Mouse (Mus musculus) intestine, postnatal 0 days (tissue): ENCODE measurements at regions not wholly inside any gene's neighbourhood (a gene's known extent, or its start where the extent isn't known, plus 50 kb on each side); places are given as distances from the start of the nearest gene placed in this dataset.

Source experiments
- ATAC-seq: fragments of 200-750 bp; cut with Nextera tagmentation; 2 replicates; pipeline ENCODE4 v1.8.0; 2017; ENCODE audit warnings: mild to moderate bottlenecking, moderate TSS enrichment, moderate library complexity
- H3K27ac ChIP-seq: fragments of 300-500 bp; sonication (generic); 2 replicates; pipeline ENCODE4 v1.5.1; 2014; ENCODE audit warnings: mild to moderate bottlenecking, low read depth, low read length, moderate library complexity
- H3K27me3 ChIP-seq: fragments of 300-500 bp; sonication (generic); replicated peaks from 2 replicates; pipeline ENCODE4 v1.6.1; 2014; ENCODE audit warnings: low read length, mixed read lengths; ENCODE audit not compliant: control insufficient read depth, insufficient read depth
- H3K36me3 ChIP-seq: fragments of 300-500 bp; sonication (generic); 2 replicates; pipeline ENCODE4 v1.6.1; 2014; ENCODE audit warnings: mild to moderate bottlenecking, moderate library complexity; ENCODE audit not compliant: control insufficient read depth, insufficient read depth
- H3K4me1 ChIP-seq: fragments of 300-500 bp; sonication (generic); replicated peaks from 2 replicates; pipeline ENCODE4 v1.6.1; 2014; ENCODE audit warnings: antibody characterized with exemption, low read length, mixed read lengths; ENCODE audit not compliant: control insufficient read depth, insufficient read depth
- H3K4me2 ChIP-seq: fragments of 300-500 bp; sonication (generic); replicated peaks from 2 replicates; pipeline ENCODE4 v1.6.1; 2014; ENCODE audit warnings: low read depth, mild to moderate bottlenecking, moderate library complexity
- H3K4me3 ChIP-seq: fragments of 300-500 bp; sonication (generic); 2 replicates; pipeline ENCODE4 v1.5.1; 2014; ENCODE audit warnings: low read depth, low read length
- H3K9ac ChIP-seq: fragments of 300-500 bp; sonication (generic); 2 replicates; pipeline ENCODE4 v1.6.1; 2014; ENCODE audit warnings: mild to moderate bottlenecking, low read depth, low read length
- H3K9me3 ChIP-seq: fragments of 300-500 bp; sonication (generic); 2 replicates; pipeline ENCODE4 v1.6.1; 2016; ENCODE audit warnings: mixed run types; ENCODE audit not compliant: control insufficient read depth
- CTCF ChIP-seq: sonication (generic); IDR thresholded peaks from 2 replicates; pipeline ENCODE4 v1.5.1; 2016; ENCODE audit warnings: low read depth, mild to moderate bottlenecking, control low read depth, antibody characterized with exemption, moderate library complexity
- WGBS: fragments of 180-500 bp; shearing (Covaris S2); extraction: QIAGEN DNeasy Blood & Tissue Kit; methylation state at CpG from one replicate; pipeline ENCODE4 v1.1.7; 2014; 5-methylcytosine and 5-hydroxymethylcytosine counted together

GRCm38 (mm10) chr4:69876734-69877133 lies 533.5 kb downstream of the Cdk5rap2 start:
- no peak for TF ChIP-seq CTCF
- Histone ChIP-seq H3K9ac (no peak overlapping the region), H3K4me1 (no peaks in the 10 kb centered on the region), H3K36me3 (no peaks in the 10 kb centered on the region), H3K9me3 (no peaks in the 10 kb centered on the region), H3K4me3 (no peak overlapping the region), H3K27ac (no peak overlapping the region), H3K4me2 (no peak overlapping the region), H3K27me3 (no peaks in the 10 kb centered on the region)
- no peak for ATAC-seq
- WGBS, result 20% methylated on average over 2 of the region's 2 CpGs

- TF ChIP-seq CTCF, result no peak
- Histone ChIP-seq H3K4me2 (no peak overlapping the region), H3K27ac (no peak overlapping the region), H3K4me1 (no peaks in the 10 kb centered on the region), H3K4me3 (no peak overlapping the region), H3K27me3 (no peaks in the 10 kb centered on the region), H3K9ac (no peak overlapping the region), H3K9me3 (no peaks in the 10 kb centered on the region), H3K36me3 (no peaks in the 10 kb centered on the region)
- 69% methylated on average over 2 of the region's 2 CpGs for WGBS
- ATAC-seq, result no peak
Observed at GRCm38 (mm10) chr4:69870638-69871037, 539.6 kb downstream of the Cdk5rap2 start.

GRCm38 (mm10) chr4:69855001-69855400 lies 555.2 kb downstream of the Cdk5rap2 start:
- no peak overlapping the region for H3K4me3 ChIP-seq
- TF ChIP-seq CTCF, result no peak
- no peak overlapping the region for H3K27ac ChIP-seq
- no peak overlapping the region for H3K4me2 ChIP-seq
- H3K4me1 ChIP-seq, result no peaks in the 10 kb centered on the region
- no peak for ATAC-seq
- H3K27me3 ChIP-seq, result no peaks in the 10 kb centered on the region
- 95% methylated on average over 13 of the region's 13 CpGs for WGBS
- no peak overlapping the region for H3K9ac ChIP-seq
- H3K9me3 ChIP-seq, result no peaks in the 10 kb centered on the region
- no peaks in the 10 kb centered on the region for H3K36me3 ChIP-seq

- H3K27ac ChIP-seq, result no peak overlapping the region
- 67% methylated on average over 1 of the region's 1 CpGs for WGBS
Observed at GRCm38 (mm10) chr4:69852637-69853036, 557.6 kb downstream of the Cdk5rap2 start.

GRCm38 (mm10) chr4:69849423-69849822 lies 560.8 kb downstream of the Cdk5rap2 start:
- Histone ChIP-seq H3K9ac (no peak overlapping the region), H3K27me3 (no peaks in the 10 kb centered on the region), H3K4me2 (no peak overlapping the region), H3K4me1 (no peaks in the 10 kb centered on the region), H3K4me3 (no peak overlapping the region), H3K27ac (no peak overlapping the region), H3K36me3 (no peaks in the 10 kb centered on the region), H3K9me3 (no peaks in the 10 kb centered on the region)
- no peak for ATAC-seq
- whole genome bisulfite sequencing, result 93% methylated on average over 3 of the region's 3 CpGs
- no peak for TF ChIP-seq CTCF

More at GRCm38 (mm10) chr4:69852637-69853036, 557.6 kb downstream of the Cdk5rap2 start:
- H3K27me3 ChIP-seq, result no peaks in the 10 kb centered on the region
- no peak overlapping the region for H3K4me2 ChIP-seq
- no peak for ATAC-seq
- no peak overlapping the region for H3K9ac ChIP-seq
- no peaks in the 10 kb centered on the region for H3K9me3 ChIP-seq
- no peaks in the 10 kb centered on the region for H3K4me1 ChIP-seq
- no peak overlapping the region for H3K4me3 ChIP-seq
- TF ChIP-seq CTCF, result no peak
- no peaks in the 10 kb centered on the region for H3K36me3 ChIP-seq

- no peaks in the 10 kb centered on the region for H3K9me3 ChIP-seq
- no peak overlapping the region for H3K9ac ChIP-seq
- no peak overlapping the region for H3K27ac ChIP-seq
- 71% methylated on average over 9 of the region's 9 CpGs for WGBS
- no peak for TF ChIP-seq CTCF
- H3K4me1 ChIP-seq, result no peaks in the 10 kb centered on the region
- H3K36me3 ChIP-seq, result no peaks in the 10 kb centered on the region
- no peak overlapping the region for H3K4me2 ChIP-seq
- no peak overlapping the region for H3K4me3 ChIP-seq
- H3K27me3 ChIP-seq, result no peaks in the 10 kb centered on the region
- no peak for ATAC-seq
Observed at GRCm38 (mm10) chr4:69839868-69840267, 570.4 kb downstream of the Cdk5rap2 start.

- Histone ChIP-seq H3K27me3 (no peaks in the 10 kb centered on the region), H3K4me3 (no peak overlapping the region), H3K9ac (no peak overlapping the region), H3K9me3 (no peaks in the 10 kb centered on the region), H3K4me1 (no peaks in the 10 kb centered on the region), H3K27ac (no peak overlapping the region), H3K4me2 (no peak overlapping the region), H3K36me3 (no peaks in the 10 kb centered on the region)
- TF ChIP-seq CTCF, result no peak
- ATAC-seq, result no peak
- WGBS, result 38% methylated on average over 4 of the region's 4 CpGs
Observed at GRCm38 (mm10) chr4:69838940-69839339, 571.3 kb downstream of the Cdk5rap2 start.
